Mouse (Mus musculus) heart, postnatal 0 days (tissue): ENCODE results near the gene Dip2b. TPM values are rescaled to one million over a fixed set of nuclear protein-coding genes. Genes with fewer than 3 reads are reported as not detected.

Experiments used
- ATAC-seq: fragments of 200-750 bp; cut with Nextera tagmentation; 2 replicates; pipeline ENCODE4 v1.8.0; 2017; ENCODE audit warnings: low read depth, moderate number of reproducible peaks, moderate library complexity; ENCODE audit not compliant: insufficient read depth
- DNase-seq: peaks from one replicate; pipeline ENCODE4 v3.0.0-alpha.2; 2016; ENCODE audit warnings: low spot score
- H3K27ac ChIP-seq: fragments of 300-500 bp; sonication (generic); 2 replicates; pipeline ENCODE4 v1.5.1; 2014; ENCODE audit warnings: low read depth, mild to moderate bottlenecking
- H3K27me3 ChIP-seq: fragments of 300-500 bp; sonication (generic); 2 replicates; pipeline ENCODE4 v1.6.1; 2014; ENCODE audit warnings: low read length, mixed read lengths; ENCODE audit not compliant: control insufficient read depth, insufficient read depth
- H3K36me3 ChIP-seq: fragments of 300-500 bp; sonication (generic); replicated peaks from 2 replicates; pipeline ENCODE4 v1.6.1; 2014; ENCODE audit warnings: low read length, mixed read lengths; ENCODE audit not compliant: control insufficient read depth, insufficient read depth
- H3K4me1 ChIP-seq: fragments of 300-500 bp; sonication (generic); 2 replicates; pipeline ENCODE4 v1.6.1; 2014; ENCODE audit warnings: antibody characterized with exemption; ENCODE audit not compliant: control insufficient read depth, insufficient read depth
- H3K4me2 ChIP-seq: fragments of 300-500 bp; sonication (generic); 2 replicates; pipeline ENCODE4 v1.6.1; 2014; ENCODE audit warnings: low read depth, mild to moderate bottlenecking, low read length, moderate library complexity
- H3K4me3 ChIP-seq: fragments of 300-500 bp; sonication (generic); 2 replicates; pipeline ENCODE4 v1.5.1; 2014; ENCODE audit warnings: low read depth, low read length
- H3K9ac ChIP-seq: fragments of 300-500 bp; sonication (generic); replicated peaks from 2 replicates; pipeline ENCODE4 v1.6.1; 2014; ENCODE audit warnings: low read depth, low read length, mixed read lengths
- H3K9me3 ChIP-seq: fragments of 300-500 bp; sonication (generic); replicated peaks from 2 replicates; pipeline ENCODE4 v1.6.1; 2016; ENCODE audit warnings: low read length; ENCODE audit not compliant: control insufficient read depth
- CTCF ChIP-seq: IDR thresholded peaks from 2 replicates; pipeline ENCODE4 v1.5.1; 2016; ENCODE audit warnings: antibody characterized with exemption, control low read depth, low read depth
- EP300 ChIP-seq: IDR thresholded peaks from 2 replicates; pipeline ENCODE4 v1.6.1; 2016; ENCODE audit warnings: antibody characterized with exemption, low read depth
- WGBS: fragments of 180-500 bp; shearing (Covaris S2); extraction: QIAGEN DNeasy Blood & Tissue Kit; methylation state at CpG from one replicate; pipeline ENCODE4 v1.1.7; 2014; 5-methylcytosine and 5-hydroxymethylcytosine counted together
- polyA plus RNA-seq: library from polyadenylated mRNA; unstranded; fragments of >200 nt; fragmentation: Nextera tagmentation; extraction: Ambion mirVana; gene quantifications from 2 replicates; pipeline ENCODE4 v1.2.1, GENCODE M21; 2015
- total RNA-seq: library from RNA; depleted of rRNA; stranded (reverse); fragments of >200 nt; gene quantifications from 2 replicates; pipeline ENCODE4 v1.2.3, GENCODE M21; 2014; ENCODE audit warnings: low replicate concordance

The Dip2b gene
- total and polyA plus RNA-seq, 2 experiments from 2014 or later: 9.7 to 24.0 TPM

DNA sequence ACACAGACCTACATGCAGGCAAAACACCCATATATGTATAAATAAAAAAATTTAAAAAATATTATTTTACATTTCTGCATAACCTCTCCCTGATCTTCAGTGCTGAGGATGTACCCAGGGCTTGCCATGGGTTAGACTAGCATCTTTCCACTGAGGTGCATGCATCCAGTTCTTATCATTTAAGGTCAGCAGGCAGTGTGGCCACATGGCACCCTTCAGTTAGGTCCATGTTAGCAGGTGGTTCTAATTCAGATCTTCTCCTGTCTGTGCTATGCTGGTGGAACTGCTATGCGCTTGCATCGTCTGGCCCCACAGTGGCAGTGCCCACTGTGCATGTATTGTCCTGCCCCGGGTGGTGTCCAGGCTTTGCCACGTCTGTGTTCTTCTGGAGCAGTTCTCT, 37.9 kb downstream of the Dip2b start:
- 74% methylated on average over 4 of the region's 4 CpGs for WGBS
- ATAC-seq (no peak), DNase-seq (no peak)
- Histone ChIP-seq H3K4me2 (no peak overlapping the region), H3K36me3 (no peaks in the 10 kb centered on the region), H3K9me3 (no peaks in the 10 kb centered on the region), H3K4me3 (no peak overlapping the region), H3K4me1 (peaks cover 29% of the 10 kb centered on the region), H3K27ac (no peak overlapping the region), H3K9ac (no peak overlapping the region), H3K27me3 (no peaks in the 10 kb centered on the region)
- no peak for TF ChIP-seq EP300
- TF ChIP-seq CTCF: no peak

DNA sequence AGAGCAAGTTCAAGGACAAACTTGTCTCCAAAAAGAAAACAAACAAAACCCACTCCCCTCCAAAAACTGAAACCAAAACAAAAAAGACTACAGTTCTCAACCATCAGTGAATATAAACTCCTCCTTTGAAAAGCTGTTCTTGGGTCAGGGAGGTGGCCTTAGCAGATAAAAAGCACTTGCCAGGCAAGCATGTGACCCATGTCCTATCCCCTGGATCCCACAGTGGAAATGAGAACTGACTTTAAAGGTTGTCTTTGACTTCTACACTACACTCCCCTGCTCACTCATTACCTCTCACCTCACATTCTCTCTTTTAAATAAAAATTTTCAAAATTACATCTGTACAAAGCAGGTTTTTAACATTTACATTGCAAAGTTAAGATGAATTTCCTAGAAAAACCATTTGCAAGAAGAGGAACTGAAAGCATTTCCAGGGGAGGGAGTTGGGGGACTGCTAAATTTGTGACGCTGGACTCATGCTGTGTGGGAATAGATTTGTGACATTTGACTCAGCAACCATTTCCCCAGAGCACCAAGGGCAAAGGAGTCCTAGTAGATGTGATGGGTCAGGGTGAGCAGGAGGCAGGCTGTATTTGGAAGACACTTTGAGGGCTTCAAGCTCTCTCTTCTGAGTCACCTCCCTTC, 42.5 kb downstream of the Dip2b start:
- TF ChIP-seq EP300 (no peak), CTCF (no peak)
- Histone ChIP-seq H3K4me2 (no peak overlapping the region), H3K36me3 (no peaks in the 10 kb centered on the region), H3K9me3 (no peaks in the 10 kb centered on the region), H3K27ac (0 out of 2 replicates have a peak overlapping the region, but pooled peaks have one; percentile 4), H3K4me3 (no peak overlapping the region), H3K9ac (no peak overlapping the region), H3K27me3 (no peaks in the 10 kb centered on the region), H3K4me1 (peaks cover 23% of the 10 kb centered on the region)
- DNase-seq (no peak), ATAC-seq (no peak)
- 28% methylated on average over 1 of the region's 1 CpGs for WGBS

DNA sequence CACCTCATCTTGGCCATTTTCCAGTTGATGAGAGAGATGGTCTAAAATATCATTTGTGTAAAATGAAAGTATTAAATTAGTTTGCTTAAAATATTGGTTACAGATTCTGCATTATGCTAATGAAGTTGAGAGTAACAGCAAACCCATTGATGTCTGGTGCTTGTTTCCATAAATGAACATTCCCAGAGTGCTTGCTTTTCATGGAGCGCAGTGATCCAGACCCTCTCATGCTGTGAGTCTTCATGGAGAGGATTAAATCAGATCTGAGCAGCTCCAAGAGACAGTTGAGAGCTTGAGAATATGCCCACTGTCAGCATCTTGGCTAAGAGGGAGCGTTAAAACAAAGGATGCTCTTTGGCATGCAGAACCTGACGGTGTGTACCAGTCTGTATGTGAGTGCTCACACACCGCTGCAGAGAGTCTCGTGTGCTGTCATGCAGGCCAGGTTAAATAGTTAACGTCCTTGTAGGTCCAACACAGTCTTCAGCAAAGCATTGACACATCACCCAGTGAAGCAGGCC, 43.1 kb downstream of the Dip2b start:
- H3K27ac ChIP-seq: 0 out of 2 replicates have a peak overlapping the region, but pooled peaks have one; percentile 26

DNA sequence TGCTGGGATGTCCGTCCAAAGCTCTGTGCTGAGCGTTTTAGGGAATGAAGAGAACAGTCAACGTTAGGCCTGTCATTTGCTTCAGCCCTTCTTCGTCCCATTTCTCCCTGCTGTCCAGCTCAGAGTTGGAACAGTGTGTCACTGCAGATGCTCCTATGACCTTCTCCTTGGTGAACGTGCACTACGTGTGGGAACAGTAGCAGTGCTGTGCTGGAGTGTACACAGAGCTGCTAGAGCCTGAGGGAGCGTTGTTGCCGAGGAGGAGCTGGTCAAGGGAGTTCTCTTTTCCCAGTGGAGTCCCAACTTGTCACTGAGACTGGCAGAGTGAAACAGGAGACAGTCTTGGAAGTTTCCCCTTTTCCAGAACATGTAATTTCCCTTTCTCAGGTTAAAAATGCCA, 43.6 kb downstream of the Dip2b start:
- Histone ChIP-seq H3K4me1 (peaks cover 19% of the 10 kb centered on the region), H3K9ac (no peak overlapping the region), H3K36me3 (no peaks in the 10 kb centered on the region), H3K4me3 (no peak overlapping the region), H3K9me3 (no peaks in the 10 kb centered on the region), H3K27me3 (no peaks in the 10 kb centered on the region), H3K27ac (0 out of 2 replicates have a peak overlapping the region, but pooled peaks have one; percentile 26), H3K4me2 (no peak overlapping the region)
- no peak for TF ChIP-seq CTCF
- no peak for TF ChIP-seq EP300
- 47% methylated on average over 8 of the region's 8 CpGs for WGBS
- DNase-seq (no peak), ATAC-seq (peak; percentile 57; the same call in 1 of the 2 replicates)

More for the DNA sequence above, 43.1 kb downstream of the Dip2b start:
- H3K36me3 ChIP-seq: no peaks in the 10 kb centered on the region
- no peaks in the 10 kb centered on the region for H3K9me3 ChIP-seq
- peaks cover 19% of the 10 kb centered on the region for H3K4me1 ChIP-seq
- DNase-seq: no peak
- WGBS: 80% methylated on average over 6 of the region's 6 CpGs
- no peak overlapping the region for H3K9ac ChIP-seq
- H3K27me3 ChIP-seq: no peaks in the 10 kb centered on the region
- no peak for TF ChIP-seq EP300
- TF ChIP-seq CTCF: no peak
- no peak for ATAC-seq
- no peak overlapping the region for H3K4me3 ChIP-seq
- H3K4me2 ChIP-seq: no peak overlapping the region

DNA sequence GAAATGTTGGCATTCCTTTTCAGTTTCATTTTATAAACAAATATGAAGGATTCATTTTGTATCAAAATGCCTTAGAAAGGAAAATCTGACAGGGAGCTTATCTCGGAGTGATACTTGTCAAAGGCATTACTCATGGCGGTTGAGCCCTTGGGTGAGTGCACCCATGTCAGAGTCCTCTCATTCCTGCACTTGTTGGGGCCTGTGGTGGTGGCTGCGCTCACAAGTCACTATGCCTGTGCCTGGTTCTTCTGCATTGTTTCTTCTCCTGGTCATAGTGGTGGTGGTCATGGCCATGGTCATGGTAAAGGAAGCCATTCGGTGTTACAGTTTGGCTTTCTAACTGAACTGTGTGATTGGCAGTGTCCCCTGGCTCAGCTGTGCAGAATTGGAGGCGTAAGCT, 44.3 kb downstream of the Dip2b start:
- no peak for ATAC-seq
- TF ChIP-seq EP300 (no peak), CTCF (no peak)

More for the DNA sequence above, 44.3 kb downstream of the Dip2b start:
- Histone ChIP-seq H3K36me3 (no peaks in the 10 kb centered on the region), H3K9ac (no peak overlapping the region), H3K4me1 (peaks cover 19% of the 10 kb centered on the region), H3K4me3 (no peak overlapping the region), H3K27ac (no peak overlapping the region), H3K9me3 (no peaks in the 10 kb centered on the region), H3K4me2 (no peak overlapping the region), H3K27me3 (no peaks in the 10 kb centered on the region)
- no peak for DNase-seq
- WGBS: 90% methylated on average over 5 of the region's 5 CpGs
